Mouse (Mus musculus) CH12.LX (cell line): ENCODE measurements around the gene Ms4a18.

Experiments
- E2F4 ChIP-seq: IDR thresholded peaks from 2 replicates; pipeline ENCODE4 v1.6.1; 2011; ENCODE audit warnings: low read depth, low read length, improper control_type of control experiment; ENCODE audit not compliant: insufficient replicate concordance
- HCFC1 ChIP-seq: IDR thresholded peaks from 2 replicates; pipeline ENCODE4 v1.6.1; 2012; ENCODE audit warnings: low read depth, mild to moderate bottlenecking, inconsistent platforms, low read length, improper control_type of control experiment
- NELFE ChIP-seq: IDR thresholded peaks from 2 replicates; pipeline ENCODE4 v1.6.1; 2011; ENCODE audit warnings: low read depth, low read length, improper control_type of control experiment

- no peak for TF ChIP-seq HCFC1
- TF ChIP-seq NELFE = no peak
- TF ChIP-seq E2F4 = no peak
Measured at GRCm38 (mm10) chr19:11017891-11018290, at the start of gene Ms4a18.
